Mouse (Mus musculus): ENCODE data around the gene Clic6. TPM values are rescaled to one million over a fixed set of nuclear protein-coding genes. Genes with fewer than 3 reads are reported as not detected.

Gene Clic6
- polyA plus RNA-seq, 2 experiments: 1.5 to 2.7 TPM

GRCm38 (mm10) chr16:92478561-92479150 lies 6.9 kb upstream of the Clic6 start:
- ATAC-seq (ENCODE audit: low FRiP score, low read depth) (peak; percentile 74; the same call in 1 of the 2 replicates), DNase-seq (ENCODE audit: low spot score) (peak; percentile 85)
- TF ChIP-seq POLR2A (IDR thresholded peaks at IDR 0.05; ENCODE audit: borderline replicate concordance, extremely low read depth, insufficient read depth, insufficient read length): no peak
- no peak overlapping the region for H3K27ac ChIP-seq (replicated peaks; ENCODE audit: low read depth, low read length)
- H3K9me3 ChIP-seq (ENCODE audit: control insufficient read depth, low read length): no peaks in the 10 kb centered on the region
- peak overlapping the region; percentile 15; the same call in 1 of the 2 replicates for H3K4me3 ChIP-seq (replicated peaks; ENCODE audit: low read length)
- no peak overlapping the region for H3K9ac ChIP-seq (ENCODE audit: low read depth, low read length, severe bottlenecking)
- H3K4me1 ChIP-seq (ENCODE audit: control insufficient read depth, insufficient read depth, low read length): peaks cover 2% of the 10 kb centered on the region; the same call in 1 of the 2 replicates
- H3K4me2 ChIP-seq (replicated peaks; ENCODE audit: low read depth, low read length, severe bottlenecking): peak overlapping the region; percentile 42
- no peaks in the 10 kb centered on the region for H3K27me3 ChIP-seq (ENCODE audit: control insufficient read depth, insufficient read depth, low read length)
- H3K36me3 ChIP-seq (ENCODE audit: control insufficient read depth, insufficient read depth, low read length): no peaks in the 10 kb centered on the region
- 11% methylated on average over 22 of the region's 23 CpGs for WGBS

- no peaks in the 10 kb centered on the region for H3K27me3 ChIP-seq (ENCODE audit: control insufficient read depth, insufficient read depth, low read length)
- H3K36me3 ChIP-seq (ENCODE audit: control insufficient read depth, insufficient read depth, low read length): no peaks in the 10 kb centered on the region
- no peaks in the 10 kb centered on the region for H3K4me1 ChIP-seq (ENCODE audit: control insufficient read depth, insufficient read depth, low read length)
- H3K9me3 ChIP-seq (ENCODE audit: control insufficient read depth, low read length): no peaks in the 10 kb centered on the region
- no peak for ATAC-seq (ENCODE audit: low FRiP score, low read depth)
- no peak overlapping the region for H3K27ac ChIP-seq (replicated peaks; ENCODE audit: low read depth, low read length)
- no peak overlapping the region for H3K4me2 ChIP-seq (replicated peaks; ENCODE audit: low read depth, low read length, severe bottlenecking)
- TF ChIP-seq POLR2A (IDR thresholded peaks at IDR 0.05; ENCODE audit: borderline replicate concordance, extremely low read depth, insufficient read depth, insufficient read length): no peak
- WGBS: 79% methylated on average over 6 of the region's 6 CpGs
- H3K4me3 ChIP-seq (replicated peaks; ENCODE audit: low read length): no peak overlapping the region
- DNase-seq (ENCODE audit: low spot score): no peak
- H3K9ac ChIP-seq (ENCODE audit: low read depth, low read length, severe bottlenecking): no peak overlapping the region
Measured at GRCm38 (mm10) chr16:92487086-92487485, 1.6 kb downstream of the Clic6 start.

DNA sequence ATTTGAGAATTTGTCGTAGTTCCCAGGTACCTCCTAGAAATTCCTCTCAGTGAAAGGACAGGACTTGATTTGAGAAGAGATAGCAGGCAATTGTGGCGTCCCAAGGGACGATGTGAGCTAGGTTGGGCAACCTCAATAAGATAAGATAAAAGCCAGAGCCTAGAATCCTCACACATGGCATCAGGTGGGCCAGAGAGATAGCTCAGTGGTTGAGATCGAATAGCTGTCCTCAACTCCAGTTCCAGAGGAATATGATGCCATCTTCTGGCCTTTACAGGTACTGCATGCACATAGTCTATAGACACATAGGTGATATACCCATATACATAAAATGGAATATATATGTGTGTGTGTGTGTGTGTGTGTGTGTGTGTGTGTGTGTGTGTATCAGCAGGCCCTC lies 2.0 kb downstream of the Clic6 start:
- no peak for ATAC-seq (ENCODE audit: low FRiP score, low read depth)

DNA sequence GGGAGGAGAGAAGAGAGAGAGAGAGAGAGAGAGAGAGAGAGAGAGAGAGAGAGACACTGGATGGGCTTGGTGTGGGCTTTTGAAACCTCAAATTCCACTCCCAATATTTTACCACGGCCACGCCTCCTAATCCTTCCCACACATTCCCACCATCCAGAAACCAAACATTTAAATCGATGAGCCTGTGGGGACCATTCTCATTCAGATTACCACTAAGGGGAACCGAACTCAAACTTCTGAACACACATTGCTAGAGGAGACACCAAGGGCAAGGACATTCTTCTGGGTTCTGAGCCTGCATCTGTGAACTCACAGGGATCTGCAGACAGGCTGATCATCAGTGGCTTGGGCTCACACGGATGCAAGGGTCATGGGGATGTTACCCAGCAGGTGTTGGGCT lies 2.9 kb downstream of the Clic6 start:
- H3K27ac ChIP-seq (replicated peaks; ENCODE audit: low read depth, low read length): no peak overlapping the region
- no peak overlapping the region for H3K9ac ChIP-seq (ENCODE audit: low read depth, low read length, severe bottlenecking)
- ATAC-seq (ENCODE audit: low FRiP score, low read depth) (no peak), DNase-seq (ENCODE audit: low spot score) (no peak)
- no peaks in the 10 kb centered on the region for H3K9me3 ChIP-seq (ENCODE audit: control insufficient read depth, low read length)
- 91% methylated on average over 5 of the region's 5 CpGs for WGBS
- H3K4me1 ChIP-seq (ENCODE audit: control insufficient read depth, insufficient read depth, low read length): no peaks in the 10 kb centered on the region
- no peaks in the 10 kb centered on the region for H3K27me3 ChIP-seq (ENCODE audit: control insufficient read depth, insufficient read depth, low read length)
- H3K4me2 ChIP-seq (replicated peaks; ENCODE audit: low read depth, low read length, severe bottlenecking): no peak overlapping the region
- no peak overlapping the region for H3K4me3 ChIP-seq (replicated peaks; ENCODE audit: low read length)
- no peak for TF ChIP-seq POLR2A (IDR thresholded peaks at IDR 0.05; ENCODE audit: borderline replicate concordance, extremely low read depth, insufficient read depth, insufficient read length)
- H3K36me3 ChIP-seq (ENCODE audit: control insufficient read depth, insufficient read depth, low read length): no peaks in the 10 kb centered on the region

More for the DNA sequence above, 2.0 kb downstream of the Clic6 start:
- Histone ChIP-seq H3K4me2 (replicated peaks; ENCODE audit: low read depth, low read length, severe bottlenecking) (no peak overlapping the region), H3K27ac (replicated peaks; ENCODE audit: low read depth, low read length) (no peak overlapping the region), H3K27me3 (ENCODE audit: control insufficient read depth, insufficient read depth, low read length) (no peaks in the 10 kb centered on the region), H3K36me3 (ENCODE audit: control insufficient read depth, insufficient read depth, low read length) (no peaks in the 10 kb centered on the region), H3K9ac (ENCODE audit: low read depth, low read length, severe bottlenecking) (no peak overlapping the region), H3K9me3 (ENCODE audit: control insufficient read depth, low read length) (no peaks in the 10 kb centered on the region), H3K4me3 (replicated peaks; ENCODE audit: low read length) (no peak overlapping the region), H3K4me1 (ENCODE audit: control insufficient read depth, insufficient read depth, low read length) (no peaks in the 10 kb centered on the region)
- DNase-seq (ENCODE audit: low spot score): no peak
- TF ChIP-seq POLR2A (IDR thresholded peaks at IDR 0.05; ENCODE audit: borderline replicate concordance, extremely low read depth, insufficient read depth, insufficient read length): no peak
- 61% methylated on average over 4 of the region's 4 CpGs for WGBS

- H3K9ac ChIP-seq (ENCODE audit: low read depth, low read length, severe bottlenecking): no peak overlapping the region
- H3K27ac ChIP-seq (replicated peaks; ENCODE audit: low read depth, low read length): no peak overlapping the region
- 76% methylated on average over 9 of the region's 9 CpGs for WGBS
- H3K4me2 ChIP-seq (replicated peaks; ENCODE audit: low read depth, low read length, severe bottlenecking): no peak overlapping the region
- no peak overlapping the region for H3K4me3 ChIP-seq (replicated peaks; ENCODE audit: low read length)
- TF ChIP-seq POLR2A (IDR thresholded peaks at IDR 0.05; ENCODE audit: borderline replicate concordance, extremely low read depth, insufficient read depth, insufficient read length): no peak
- ATAC-seq (ENCODE audit: low FRiP score, low read depth): no peak
- H3K36me3 ChIP-seq (ENCODE audit: control insufficient read depth, insufficient read depth, low read length): no peaks in the 10 kb centered on the region
- no peaks in the 10 kb centered on the region for H3K9me3 ChIP-seq (ENCODE audit: control insufficient read depth, low read length)
- H3K4me1 ChIP-seq (ENCODE audit: control insufficient read depth, insufficient read depth, low read length): no peaks in the 10 kb centered on the region
- no peaks in the 10 kb centered on the region for H3K27me3 ChIP-seq (ENCODE audit: control insufficient read depth, insufficient read depth, low read length)
- no peak for DNase-seq (ENCODE audit: low spot score)
Measured at GRCm38 (mm10) chr16:92489356-92489755, 3.8 kb downstream of the Clic6 start.

Data from limb, embryonic 14.5 days (tissue).